Mouse (Mus musculus) intestine, embryonic 14.5 days (tissue): ENCODE measurements at regions not wholly inside any gene's neighbourhood (a gene's known extent, or its start where the extent isn't known, plus 50 kb on each side); places are given as distances from the start of the nearest gene placed in this dataset.

Source experiments
- ATAC-seq: fragments of 200-750 bp; cut with Nextera tagmentation; replicated peaks from 2 replicates; pipeline ENCODE4 v1.8.0; 2017; ENCODE audit warnings: low read depth, moderate number of reproducible peaks, moderate TSS enrichment, moderate library complexity; ENCODE audit not compliant: low FRiP score, low TSS enrichment
- DNase-seq: peaks from one replicate; pipeline ENCODE4 v3.0.0-alpha.2; 2018; ENCODE audit warnings: low spot score
- H3K27ac ChIP-seq: fragments of 300-500 bp; sonication (generic); 2 replicates; pipeline ENCODE4 v1.5.1; 2014; ENCODE audit warnings: low read depth, mild to moderate bottlenecking, control low read depth
- H3K27me3 ChIP-seq: fragments of 300-500 bp; sonication (generic); replicated peaks from 2 replicates; pipeline ENCODE4 v1.6.1; 2014; ENCODE audit warnings: low read length, control low read depth; ENCODE audit not compliant: control insufficient read depth, insufficient read depth
- H3K36me3 ChIP-seq: fragments of 300-500 bp; sonication (generic); 2 replicates; pipeline ENCODE4 v1.6.1; 2014; ENCODE audit warnings: low read length, control low read depth; ENCODE audit not compliant: control insufficient read depth, insufficient read depth
- H3K4me1 ChIP-seq: fragments of 300-500 bp; sonication (generic); replicated peaks from 2 replicates; pipeline ENCODE4 v1.6.1; 2014; ENCODE audit warnings: low read length, control low read depth, mixed read lengths; ENCODE audit not compliant: control insufficient read depth, insufficient read depth
- H3K4me2 ChIP-seq: fragments of 300-500 bp; sonication (generic); 2 replicates; pipeline ENCODE4 v1.6.1; 2014; ENCODE audit warnings: low read length
- H3K4me3 ChIP-seq: fragments of 300-500 bp; sonication (generic); 2 replicates; pipeline ENCODE4 v1.5.1; 2014; ENCODE audit warnings: low read depth, low read length, control low read depth, mixed read lengths
- H3K9ac ChIP-seq: fragments of 300-500 bp; sonication (generic); 2 replicates; pipeline ENCODE4 v1.6.1; 2014; ENCODE audit warnings: mild to moderate bottlenecking, low read length
- H3K9me3 ChIP-seq: fragments of 300-500 bp; sonication (generic); 2 replicates; pipeline ENCODE4 v1.6.1; 2016; ENCODE audit warnings: low read length, control low read depth; ENCODE audit not compliant: control insufficient read depth
- WGBS: fragments of 180-500 bp; shearing (Covaris S2); extraction: QIAGEN DNeasy Blood & Tissue Kit; methylation state at CpG from one replicate; pipeline ENCODE4 v1.1.7; 2014; 5-methylcytosine and 5-hydroxymethylcytosine counted together

- no peak for DNase-seq
- Histone ChIP-seq H3K4me1 (no peaks in the 10 kb centered on the region), H3K27me3 (no peaks in the 10 kb centered on the region), H3K9ac (no peak overlapping the region), H3K4me2 (no peak overlapping the region), H3K9me3 (no peaks in the 10 kb centered on the region), H3K4me3 (no peak overlapping the region), H3K36me3 (no peaks in the 10 kb centered on the region), H3K27ac (no peak overlapping the region)
- no peak for ATAC-seq
- WGBS, result 79% methylated on average over 3 of the region's 3 CpGs
Observed at GRCm38 (mm10) chr13:42459892-42460291, 158.6 kb downstream of the Edn1 start.

- Histone ChIP-seq H3K9me3 (no peaks in the 10 kb centered on the region), H3K4me1 (no peaks in the 10 kb centered on the region), H3K36me3 (no peaks in the 10 kb centered on the region), H3K4me2 (no peak overlapping the region), H3K27me3 (no peaks in the 10 kb centered on the region), H3K27ac (no peak overlapping the region), H3K9ac (no peak overlapping the region), H3K4me3 (no peak overlapping the region)
- DNase-seq, result no peak
- 94% methylated on average over 3 of the region's 3 CpGs for WGBS
- no peak for ATAC-seq
Observed at GRCm38 (mm10) chr13:42478825-42479224, 177.5 kb downstream of the Edn1 start.

- H3K9ac ChIP-seq, result no peak overlapping the region
- H3K4me1 ChIP-seq, result no peaks in the 10 kb centered on the region
- DNase-seq, result no peak
- H3K27ac ChIP-seq, result no peak overlapping the region
- no peaks in the 10 kb centered on the region for H3K36me3 ChIP-seq
- H3K4me3 ChIP-seq, result no peak overlapping the region
- whole genome bisulfite sequencing, result 68% methylated on average over 4 of the region's 4 CpGs
- no peaks in the 10 kb centered on the region for H3K9me3 ChIP-seq
- no peak overlapping the region for H3K4me2 ChIP-seq
- H3K27me3 ChIP-seq, result no peaks in the 10 kb centered on the region
- no peak for ATAC-seq
Observed at GRCm38 (mm10) chr13:42490956-42491680, 189.3 kb upstream of the Phactr1 start.

GRCm38 (mm10) chr13:42494371-42494770 lies 186.1 kb upstream of the Phactr1 start:
- H3K4me2 ChIP-seq, result no peak overlapping the region
- ATAC-seq, result no peak
- H3K27me3 ChIP-seq, result no peaks in the 10 kb centered on the region
- no peaks in the 10 kb centered on the region for H3K4me1 ChIP-seq
- H3K9me3 ChIP-seq, result no peaks in the 10 kb centered on the region
- H3K36me3 ChIP-seq, result no peaks in the 10 kb centered on the region
- DNase-seq, result no peak
- no peak overlapping the region for H3K27ac ChIP-seq
- H3K4me3 ChIP-seq, result no peak overlapping the region
- no peak overlapping the region for H3K9ac ChIP-seq
- WGBS, result 66% methylated on average over 5 of the region's 5 CpGs

- no peaks in the 10 kb centered on the region for H3K27me3 ChIP-seq
- ATAC-seq (no peak), DNase-seq (no peak)
- no peak overlapping the region for H3K9ac ChIP-seq
- no peaks in the 10 kb centered on the region for H3K4me1 ChIP-seq
- H3K36me3 ChIP-seq, result no peaks in the 10 kb centered on the region
- 72% methylated on average over 4 of the region's 4 CpGs for WGBS
- H3K4me3 ChIP-seq, result no peak overlapping the region
- H3K27ac ChIP-seq, result no peak overlapping the region
- no peaks in the 10 kb centered on the region for H3K9me3 ChIP-seq
- no peak overlapping the region for H3K4me2 ChIP-seq
Observed at GRCm38 (mm10) chr13:42498351-42498750, 182.1 kb upstream of the Phactr1 start.

GRCm38 (mm10) chr13:42507535-42507934 lies 172.9 kb upstream of the Phactr1 start:
- Histone ChIP-seq H3K27ac (no peak overlapping the region), H3K4me2 (no peak overlapping the region), H3K4me1 (no peaks in the 10 kb centered on the region), H3K36me3 (no peaks in the 10 kb centered on the region), H3K4me3 (no peak overlapping the region), H3K27me3 (no peaks in the 10 kb centered on the region), H3K9ac (no peak overlapping the region), H3K9me3 (no peaks in the 10 kb centered on the region)
- no peak for ATAC-seq
- DNase-seq, result no peak
- WGBS, result 92% methylated on average over 5 of the region's 5 CpGs

- Histone ChIP-seq H3K27me3 (no peaks in the 10 kb centered on the region), H3K36me3 (no peaks in the 10 kb centered on the region), H3K4me1 (no peaks in the 10 kb centered on the region), H3K4me2 (no peak overlapping the region), H3K9ac (no peak overlapping the region), H3K27ac (no peak overlapping the region), H3K4me3 (no peak overlapping the region), H3K9me3 (no peaks in the 10 kb centered on the region)
- ATAC-seq, result no peak
- WGBS, result 50% methylated on average over 4 of the region's 4 CpGs
- no peak for DNase-seq
Observed at GRCm38 (mm10) chr13:42518686-42519085, 161.7 kb upstream of the Phactr1 start.

GRCm38 (mm10) chr13:42522553-42522952 lies 157.9 kb upstream of the Phactr1 start:
- DNase-seq (no peak), ATAC-seq (no peak)
- Histone ChIP-seq H3K9me3 (no peaks in the 10 kb centered on the region), H3K4me1 (peaks cover 14% of the 10 kb centered on the region), H3K9ac (no peak overlapping the region), H3K4me2 (no peak overlapping the region), H3K27ac (no peak overlapping the region), H3K4me3 (no peak overlapping the region), H3K36me3 (no peaks in the 10 kb centered on the region), H3K27me3 (no peaks in the 10 kb centered on the region)

- H3K9ac ChIP-seq, result no peak overlapping the region
- peaks cover 17% of the 10 kb centered on the region for H3K4me1 ChIP-seq
- no peak for DNase-seq
- H3K4me2 ChIP-seq, result no peak overlapping the region
- H3K27ac ChIP-seq, result 0 out of 2 replicates have a peak overlapping the region, but pooled peaks have one; percentile 30
- no peaks in the 10 kb centered on the region for H3K36me3 ChIP-seq
- no peaks in the 10 kb centered on the region for H3K27me3 ChIP-seq
- no peak for ATAC-seq
- H3K9me3 ChIP-seq, result no peaks in the 10 kb centered on the region
- WGBS, result 14% methylated on average over 4 of the region's 4 CpGs
- no peak overlapping the region for H3K4me3 ChIP-seq
Observed at GRCm38 (mm10) chr13:42526163-42526562, 154.3 kb upstream of the Phactr1 start.
